Mouse (Mus musculus) heart, postnatal 14 days (tissue): ENCODE data around the gene Pla1a. TPM values are rescaled to one million over a fixed set of nuclear protein-coding genes. Genes with fewer than 3 reads are reported as not detected.

ENCODE experiments used
- DNase-seq, 2 experiments: peaks; one replicate each; pipeline ENCODE4 v3.0.0; 2021 to 2022
- intact Hi-C: fragments of 180-260 bp; cut with DNase I; formaldehyde crosslinking; loops from one replicate; pipeline ENCODE4 v1.15.1; 2025
- total RNA-seq, 2 experiments: library from RNA; stranded (reverse); gene quantifications; 2 replicates each; pipeline ENCODE4 v1.2.3; 2021

The Pla1a gene
- total RNA-seq, 2 experiments from 2014 or later: 10.4 to 13.6 TPM

GRCm38 (mm10) chr16:38394191-38394618 is 38.7 kb downstream of the Pla1a start:
- no peak for DNase-seq
- intact Hi-C loops: loop anchor here (5.0 kb wide), 1 partner anchor 88 kb away; no protein-coding TSS in a partner anchor

GRCm38 (mm10) chr16:38392126-38392894 is 40.6 kb downstream of the Pla1a start:
- peak; percentile 76 to 77 for DNase-seq
- intact Hi-C loops: loop anchor here (2.0 to 5.0 kb wide), 2 partner anchors 60 to 90 kb away; partner anchors contain the start of gene Adprh

GRCm38 (mm10) chr16:38390322-38390721 is 42.6 kb downstream of the Pla1a start:
- intact Hi-C loops: loop anchor here (5.0 kb wide), 1 partner anchor 92 kb away; no protein-coding TSS in a partner anchor
- DNase-seq: no peak

GRCm38 (mm10) chr16:38389284-38389893 is 43.6 kb downstream of the Pla1a start:
- DNase-seq: no peak
- intact Hi-C loops: no loop called here

- DNase-seq: no peak
- intact Hi-C loops: no loop called here
These were observed 44.2 kb downstream of the Pla1a start for GRCm38 (mm10) chr16:38388757-38389156.

GRCm38 (mm10) chr16:38387389-38387788 is 45.6 kb downstream of the Pla1a start:
- intact Hi-C loops: no loop called here
- no peak for DNase-seq

- intact Hi-C loops: no loop called here
These were observed 47.2 kb downstream of the Pla1a start for GRCm38 (mm10) chr16:38385700-38386099.

GRCm38 (mm10) chr16:38385184-38385634 is 47.7 kb downstream of the Pla1a start:
- DNase-seq: no peak

More at GRCm38 (mm10) chr16:38385700-38386099, 47.2 kb downstream of the Pla1a start:
- DNase-seq: no peak

GRCm38 (mm10) chr16:38383683-38384082 is 49.3 kb downstream of the Pla1a start:
- DNase-seq: no peak
- intact Hi-C loops: no loop called here

More at GRCm38 (mm10) chr16:38385184-38385634, 47.7 kb downstream of the Pla1a start:
- intact Hi-C loops: no loop called here

- intact Hi-C loops: no loop called here
- DNase-seq: no peak
These were observed 53.0 kb downstream of the Pla1a start for GRCm38 (mm10) chr16:38379926-38380325.

- intact Hi-C loops: no loop called here
These were observed 53.5 kb downstream of the Pla1a start for GRCm38 (mm10) chr16:38379493-38379892.

GRCm38 (mm10) chr16:38379088-38379487 is 53.9 kb downstream of the Pla1a start:
- intact Hi-C loops: no loop called here
- no peak for DNase-seq

More at GRCm38 (mm10) chr16:38379493-38379892, 53.5 kb downstream of the Pla1a start:
- no peak for DNase-seq

- no peak for DNase-seq
- intact Hi-C loops: no loop called here
These were observed 54.4 kb downstream of the Pla1a start for GRCm38 (mm10) chr16:38378591-38378990.

- DNase-seq: no peak
These were observed 55.4 kb downstream of the Pla1a start for GRCm38 (mm10) chr16:38377546-38377945.

GRCm38 (mm10) chr16:38376841-38377249 is 56.1 kb downstream of the Pla1a start:
- intact Hi-C loops: no loop called here
- DNase-seq: no peak

More at GRCm38 (mm10) chr16:38377546-38377945, 55.4 kb downstream of the Pla1a start:
- intact Hi-C loops: no loop called here

GRCm38 (mm10) chr16:38376163-38376840 is 56.6 kb downstream of the Pla1a start:
- intact Hi-C loops: no loop called here
- peak in 1 of 2 experiments; percentile 42 for DNase-seq

- intact Hi-C loops: no loop called here
- DNase-seq: no peak
These were observed 57.8 kb downstream of the Pla1a start for GRCm38 (mm10) chr16:38375182-38375581.

- no peak for DNase-seq
- intact Hi-C loops: loop anchor here (1.0 kb wide), 1 partner anchor 26 kb away; no protein-coding TSS in a partner anchor
These were observed 58.4 kb downstream of the Pla1a start for GRCm38 (mm10) chr16:38374379-38375140.

- no peak for DNase-seq
- intact Hi-C loops: loop anchor here (1.0 kb wide), 1 partner anchor 26 kb away; no protein-coding TSS in a partner anchor
These were observed 59.0 kb downstream of the Pla1a start for GRCm38 (mm10) chr16:38373941-38374340.

- intact Hi-C loops: no loop called here
- DNase-seq: no peak
These were observed 59.5 kb downstream of the Pla1a start for GRCm38 (mm10) chr16:38373439-38373838.
